Mouse (Mus musculus) R1 (cell line): ENCODE data around the gene Rps6kl1.

ENCODE experiments used
- DNase-seq: peaks from one replicate; pipeline ENCODE4 v3.0.0-alpha.2; 2018; ENCODE audit warnings: low read depth, low spot score

Gene Rps6kl1

GRCm38 (mm10) chr12:85109426-85109825 lies 41.6 kb downstream of the Rps6kl1 start:
- peak; percentile 65 for DNase-seq

- DNase-seq: no peak
Measured at GRCm38 (mm10) chr12:85108643-85109042, 42.4 kb downstream of the Rps6kl1 start.

- DNase-seq: no peak
Measured at GRCm38 (mm10) chr12:85106292-85106691, 44.8 kb downstream of the Rps6kl1 start.

DNA sequence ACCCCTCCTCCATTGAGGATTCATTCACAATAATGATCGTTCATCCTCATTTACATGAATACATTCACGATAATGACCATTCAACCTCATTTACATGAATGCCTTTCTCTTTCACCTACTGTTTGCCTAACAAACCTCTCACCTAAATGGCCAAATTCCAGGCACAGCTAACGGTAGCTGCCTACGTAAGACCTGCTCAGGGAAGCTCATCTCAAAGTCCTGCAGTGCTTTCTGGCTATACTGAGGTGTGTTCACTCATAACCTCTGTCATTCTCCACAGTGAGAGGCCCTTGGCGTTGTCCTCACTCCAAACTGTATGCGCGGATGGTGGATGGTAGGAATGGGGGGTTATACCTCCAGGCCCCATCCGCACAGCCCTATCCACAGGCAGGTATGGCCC lies 46.3 kb downstream of the Rps6kl1 start:
- DNase-seq: peak; percentile 11

- no peak for DNase-seq
Measured at GRCm38 (mm10) chr12:85103096-85103495, 48.0 kb downstream of the Rps6kl1 start.

GRCm38 (mm10) chr12:85101521-85102106 lies 49.5 kb downstream of the Rps6kl1 start:
- no peak for DNase-seq

- no peak for DNase-seq
Measured at GRCm38 (mm10) chr12:85101001-85101400, 50.1 kb downstream of the Rps6kl1 start.

GRCm38 (mm10) chr12:85095859-85096258 lies 55.2 kb downstream of the Rps6kl1 start:
- no peak for DNase-seq

- no peak for DNase-seq
Measured at GRCm38 (mm10) chr12:85095146-85095545, 55.9 kb downstream of the Rps6kl1 start.

- DNase-seq: no peak
Measured at GRCm38 (mm10) chr12:85094706-85095105, 56.4 kb downstream of the Rps6kl1 start.

GRCm38 (mm10) chr12:85094010-85094409 lies 57.1 kb downstream of the Rps6kl1 start:
- peak; percentile 70 for DNase-seq

DNA sequence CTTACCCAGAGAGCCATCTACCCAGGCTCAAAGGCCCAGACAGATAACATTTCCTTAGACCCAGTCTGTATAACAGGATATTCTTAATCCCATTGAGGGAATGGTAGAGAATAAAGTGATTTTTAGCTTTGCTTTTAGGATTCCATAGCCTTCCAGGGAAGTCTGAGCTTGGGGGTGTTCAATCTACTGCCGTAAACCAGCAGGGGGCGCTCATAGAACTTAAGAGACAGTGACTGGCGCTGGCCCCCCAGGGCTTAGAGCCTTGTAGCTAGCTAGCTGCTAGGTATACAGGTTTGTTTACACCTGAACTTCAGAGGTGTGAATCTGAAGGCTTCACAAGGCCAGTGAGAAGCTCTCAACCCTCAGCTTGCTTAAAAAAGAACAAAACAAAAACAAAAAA lies 58.9 kb downstream of the Rps6kl1 start:
- peak; percentile 81 for DNase-seq

DNA sequence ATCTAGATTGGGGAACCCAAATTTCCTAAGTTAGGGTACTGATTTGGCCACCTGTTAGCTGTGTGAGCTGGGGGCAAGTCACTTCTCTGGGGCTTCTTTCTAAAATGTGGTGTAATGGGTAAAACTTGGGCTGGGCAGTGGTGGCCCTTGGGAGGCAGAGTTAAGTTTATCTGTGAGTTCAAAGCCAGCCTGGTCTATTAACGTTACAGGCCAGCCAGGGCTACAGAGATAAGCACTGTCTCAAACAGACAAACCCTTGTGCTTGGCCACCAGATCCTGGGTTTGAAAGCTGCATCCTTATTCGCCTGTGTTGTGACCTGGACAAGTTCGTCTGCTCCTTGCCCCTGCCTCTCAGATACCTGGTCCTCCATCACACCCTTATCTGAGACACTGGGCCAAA lies 59.9 kb downstream of the Rps6kl1 start:
- no peak for DNase-seq

DNA sequence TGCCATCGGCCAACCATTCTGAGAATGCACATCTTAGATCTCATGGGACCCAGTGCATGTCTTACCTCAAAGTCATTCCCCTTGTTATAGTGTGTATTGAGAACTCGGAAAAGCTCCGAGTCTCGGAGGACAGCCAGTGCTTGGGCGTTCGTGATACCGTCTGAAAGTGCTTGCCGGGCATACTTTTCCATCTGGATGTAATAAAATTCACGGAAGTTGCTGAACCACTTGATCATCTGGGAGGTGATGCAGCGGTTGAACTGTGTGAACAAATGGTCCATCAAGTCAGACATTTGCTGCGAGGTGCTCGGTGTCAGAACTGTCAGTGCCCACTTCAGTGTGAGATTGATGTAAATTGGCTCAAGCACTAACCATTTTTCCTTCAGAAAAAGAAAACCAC lies 63.2 kb downstream of the Rps6kl1 start:
- no peak for DNase-seq
